Mouse (Mus musculus) kidney, embryonic 15.5 days (tissue): ENCODE measurements around the gene Ces4a. TPM values are rescaled to one million over a fixed set of nuclear protein-coding genes. Genes with fewer than 3 reads are reported as not detected.
"Not testable (repeated sequence)": the region's sequence is repeated elsewhere in the genome, so short reads cannot be mapped to it uniquely, and the experiment has no call there.

Experiments used
- ATAC-seq: fragments of 200-750 bp; cut with Nextera tagmentation; replicated peaks from 2 replicates; pipeline ENCODE4 v1.8.0; 2017; ENCODE audit warnings: moderate TSS enrichment; ENCODE audit not compliant: low FRiP score
- H3K27ac ChIP-seq: fragments of 300-500 bp; sonication (generic); 2 replicates; pipeline ENCODE4 v1.5.1; 2015; ENCODE audit warnings: mild to moderate bottlenecking, inconsistent platforms
- H3K27me3 ChIP-seq: fragments of 300-500 bp; sonication (generic); 2 replicates; pipeline ENCODE4 v1.6.1; 2015; ENCODE audit warnings: inconsistent platforms
- H3K36me3 ChIP-seq: fragments of 300-500 bp; sonication (generic); 2 replicates; pipeline ENCODE4 v1.6.1; 2015; ENCODE audit warnings: inconsistent platforms
- H3K4me1 ChIP-seq: fragments of 300-500 bp; sonication (generic); 2 replicates; pipeline ENCODE4 v1.6.1; 2015; ENCODE audit warnings: inconsistent platforms
- H3K4me2 ChIP-seq: fragments of 300-500 bp; sonication (generic); 2 replicates; pipeline ENCODE4 v1.6.1; 2015; ENCODE audit warnings: moderate library complexity, mild to moderate bottlenecking, inconsistent platforms
- H3K4me3 ChIP-seq: fragments of 300-500 bp; sonication (generic); replicated peaks from 2 replicates; pipeline ENCODE4 v1.5.1; 2015; ENCODE audit warnings: mild to moderate bottlenecking, inconsistent platforms
- H3K9ac ChIP-seq: fragments of 300-500 bp; sonication (generic); 2 replicates; pipeline ENCODE4 v1.6.1; 2015; ENCODE audit warnings: mild to moderate bottlenecking, inconsistent platforms
- H3K9me3 ChIP-seq: fragments of 300-500 bp; sonication (generic); replicated peaks from 2 replicates; pipeline ENCODE4 v1.6.1; 2016; ENCODE audit warnings: inconsistent platforms
- WGBS: fragments of 180-500 bp; shearing (Covaris S2); methylation state at CpG from one replicate; pipeline ENCODE4 v1.1.7; 2015; ENCODE audit warnings: mixed read lengths; 5-methylcytosine and 5-hydroxymethylcytosine counted together
- polyA plus RNA-seq: library from polyadenylated mRNA; unstranded; fragments of >200 nt; fragmentation: Nextera tagmentation; extraction: Ambion mirVana; gene quantifications from 2 replicates; pipeline ENCODE4 v1.2.1, GENCODE M21; 2015

Gene Ces4a
- not detected in 2 replicates for polyA plus RNA-seq

GRCm38 (mm10) chr8:105131509-105131908 lies at the start of gene Ces4a:
Gene Ces4a (plus strand): TSS chr8:105131800.
- WGBS = 78% methylated on average over 5 of the region's 5 CpGs

DNA sequence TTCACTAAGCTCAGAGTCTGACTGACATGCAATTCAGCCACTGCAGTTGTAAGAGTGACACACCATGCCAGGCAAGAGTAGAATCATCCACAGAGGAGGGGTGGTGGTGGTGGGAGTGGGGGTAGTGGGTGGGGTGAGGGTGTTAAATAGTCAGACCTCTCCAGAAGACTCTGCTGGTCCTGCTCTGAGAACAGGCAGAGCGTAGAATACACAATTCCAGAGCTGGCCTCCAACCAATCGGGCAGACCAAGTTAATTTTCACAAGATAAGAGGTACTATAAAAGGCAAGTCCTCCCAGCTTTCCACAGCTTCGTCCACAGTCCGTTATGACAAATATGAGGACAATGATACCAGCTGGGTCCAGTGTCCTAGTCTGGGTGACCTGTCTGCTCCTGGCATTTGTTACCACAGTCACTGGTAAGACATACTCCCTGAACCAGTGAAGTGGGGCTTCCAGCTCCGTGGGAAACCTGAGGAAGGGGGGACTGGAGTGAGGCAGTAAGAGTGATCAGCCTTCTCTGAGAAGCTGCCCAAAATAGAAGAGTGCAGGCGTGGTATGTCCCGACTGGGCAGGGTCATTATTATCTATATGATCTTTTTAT lies 48.0 kb upstream of the Ces4a start, which contains the start of gene Ces3b:
Gene Ces3b (plus strand): TSS at position 305 of the 602 bp plus-strand sequence.
- Histone ChIP-seq H3K9ac (no peak within 1 kb of the TSS), H3K36me3 (no peaks in the 10 kb centered on the region), H3K4me1 (no peaks in the 10 kb centered on the region), H3K27me3 (no peaks in the 10 kb centered on the region), H3K27ac (no peak within 1 kb of the TSS), H3K4me3 (no peak within 1 kb of the TSS), H3K4me2 (no peak within 1 kb of the TSS), H3K9me3 (no peaks in the 10 kb centered on the region)
- no peak for ATAC-seq
- 77% methylated on average over 7 of the region's 7 CpGs for WGBS

More at GRCm38 (mm10) chr8:105131509-105131908, at the start of gene Ces4a:
- no peak for ATAC-seq
- H3K4me1 ChIP-seq = no peaks in the 10 kb centered on the region
- H3K9ac ChIP-seq = no peak within 1 kb of the TSS
- no peak within 1 kb of the TSS for H3K4me2 ChIP-seq
- no peaks in the 10 kb centered on the region for H3K9me3 ChIP-seq
- no peaks in the 10 kb centered on the region for H3K27me3 ChIP-seq
- H3K4me3 ChIP-seq = no peak within 1 kb of the TSS
- no peaks in the 10 kb centered on the region for H3K36me3 ChIP-seq
- H3K27ac ChIP-seq = no peak within 1 kb of the TSS

GRCm38 (mm10) chr8:105088166-105088565 lies 43.4 kb upstream of the Ces4a start:
- not testable (repeated sequence) for H3K27ac ChIP-seq, H3K36me3 ChIP-seq, H3K27me3 ChIP-seq, H3K9me3 ChIP-seq, H3K4me1 ChIP-seq, H3K4me3 ChIP-seq, H3K4me2 ChIP-seq, H3K9ac ChIP-seq, ATAC-seq
- WGBS = 86% methylated on average over 5 of the region's 5 CpGs

- Histone ChIP-seq H3K4me1 (no peaks in the 10 kb centered on the region), H3K27ac (no peak overlapping the region), H3K4me2 (no peak overlapping the region), H3K27me3 (no peaks in the 10 kb centered on the region), H3K9me3 (no peaks in the 10 kb centered on the region), H3K9ac (no peak overlapping the region), H3K36me3 (no peaks in the 10 kb centered on the region), H3K4me3 (no peak overlapping the region)
- ATAC-seq = no peak
- WGBS = 73% methylated on average over 4 of the region's 4 CpGs
Observed at GRCm38 (mm10) chr8:105088581-105088980, 43.0 kb upstream of the Ces4a start.

DNA sequence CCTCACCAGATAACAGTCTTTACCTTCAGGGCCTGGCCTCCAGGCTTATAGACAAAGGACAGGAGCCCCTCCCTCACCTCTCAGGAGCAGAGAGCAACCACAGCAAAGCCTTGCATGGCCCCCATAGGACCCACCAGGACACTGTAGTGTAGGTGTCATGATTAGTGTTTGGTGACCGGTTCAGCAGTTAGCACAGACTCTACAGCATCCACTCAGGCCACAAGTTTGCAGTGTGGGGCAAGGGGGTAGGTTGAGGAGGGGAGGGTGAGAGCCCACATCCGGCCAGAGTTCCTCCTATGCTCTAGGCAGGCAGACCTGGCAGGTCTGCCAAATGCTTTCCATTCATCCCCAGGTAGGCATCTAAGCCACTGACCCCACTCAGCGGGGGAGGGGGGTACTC lies 37.6 kb upstream of the Ces4a start:
- Histone ChIP-seq H3K36me3 (no peaks in the 10 kb centered on the region), H3K4me3 (no peak overlapping the region), H3K27me3 (no peaks in the 10 kb centered on the region), H3K9ac (no peak overlapping the region), H3K4me2 (no peak overlapping the region), H3K4me1 (no peaks in the 10 kb centered on the region), H3K9me3 (no peaks in the 10 kb centered on the region), H3K27ac (no peak overlapping the region)
- WGBS = 87% methylated on average over 3 of the region's 3 CpGs
- no peak for ATAC-seq

DNA sequence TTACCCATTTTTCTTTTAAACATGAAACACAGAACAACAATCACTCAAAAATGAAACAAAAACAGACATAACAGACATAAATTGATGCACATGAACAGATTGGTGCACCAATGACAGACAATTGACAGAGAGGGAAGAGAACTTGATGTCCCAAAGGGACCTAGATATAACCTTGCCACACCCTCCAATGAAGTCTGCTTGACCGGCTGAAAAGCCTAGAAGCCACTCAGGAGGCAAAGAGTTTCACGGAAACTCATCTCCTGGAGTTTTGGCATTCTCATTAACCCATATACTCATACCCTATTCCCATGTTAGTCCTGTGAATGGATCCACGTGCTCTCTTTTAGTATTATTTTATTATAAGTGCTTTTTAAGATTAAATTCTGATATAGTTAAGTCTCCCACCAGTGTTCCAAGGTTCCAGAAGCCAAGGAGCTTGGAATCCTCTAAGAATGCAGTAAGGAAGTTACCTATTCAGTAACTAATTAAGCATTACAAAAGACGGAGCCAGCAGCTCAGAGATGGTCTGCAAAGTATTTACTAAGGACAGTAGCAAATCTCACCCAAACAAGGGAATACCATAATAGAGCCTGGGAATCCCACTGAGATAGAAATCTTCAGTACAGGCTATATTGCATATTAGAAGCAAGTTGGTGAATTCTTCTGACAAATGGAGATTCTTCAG lies 29.4 kb upstream of the Ces4a start:
- H3K4me3 ChIP-seq, H3K27ac ChIP-seq, H3K9ac ChIP-seq, H3K9me3 ChIP-seq, H3K4me1 ChIP-seq, ATAC-seq, H3K36me3 ChIP-seq, H3K4me2 ChIP-seq, H3K27me3 ChIP-seq: not testable (repeated sequence)
- 74% methylated on average over 4 of the region's 4 CpGs for WGBS

DNA sequence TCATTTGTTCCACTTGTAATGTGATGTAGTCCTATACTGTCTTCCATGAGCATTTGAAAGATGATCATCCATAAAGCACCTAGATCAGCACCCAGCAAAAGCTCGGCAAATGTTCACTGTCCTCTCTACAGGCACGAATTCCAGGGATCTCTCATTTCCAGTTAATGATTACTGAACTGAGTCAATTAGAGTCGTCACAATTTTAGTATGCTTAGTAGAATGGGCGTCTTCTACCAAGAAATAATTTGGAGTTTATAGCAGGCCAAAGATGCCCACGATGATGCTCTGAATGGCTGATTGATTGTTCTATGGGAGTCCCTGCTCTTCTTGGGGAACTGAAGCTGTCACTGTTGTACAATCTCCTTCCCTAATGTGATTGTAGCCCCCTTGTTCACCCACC lies 27.9 kb upstream of the Ces4a start:
- not testable (repeated sequence) for H3K27me3 ChIP-seq, H3K9me3 ChIP-seq, H3K4me2 ChIP-seq, H3K4me3 ChIP-seq, ATAC-seq, H3K36me3 ChIP-seq, H3K9ac ChIP-seq, H3K27ac ChIP-seq, H3K4me1 ChIP-seq
- 74% methylated on average over 5 of the region's 5 CpGs for WGBS

- H3K27ac ChIP-seq = no peak overlapping the region
- H3K9ac ChIP-seq = no peak overlapping the region
- WGBS = 84% methylated on average over 3 of the region's 3 CpGs
- no peaks in the 10 kb centered on the region for H3K4me1 ChIP-seq
- H3K4me3 ChIP-seq = no peak overlapping the region
- H3K27me3 ChIP-seq = no peaks in the 10 kb centered on the region
- H3K9me3 ChIP-seq = no peaks in the 10 kb centered on the region
- no peaks in the 10 kb centered on the region for H3K36me3 ChIP-seq
- no peak overlapping the region for H3K4me2 ChIP-seq
- no peak for ATAC-seq
Observed at GRCm38 (mm10) chr8:105104220-105104619, 27.4 kb upstream of the Ces4a start.

DNA sequence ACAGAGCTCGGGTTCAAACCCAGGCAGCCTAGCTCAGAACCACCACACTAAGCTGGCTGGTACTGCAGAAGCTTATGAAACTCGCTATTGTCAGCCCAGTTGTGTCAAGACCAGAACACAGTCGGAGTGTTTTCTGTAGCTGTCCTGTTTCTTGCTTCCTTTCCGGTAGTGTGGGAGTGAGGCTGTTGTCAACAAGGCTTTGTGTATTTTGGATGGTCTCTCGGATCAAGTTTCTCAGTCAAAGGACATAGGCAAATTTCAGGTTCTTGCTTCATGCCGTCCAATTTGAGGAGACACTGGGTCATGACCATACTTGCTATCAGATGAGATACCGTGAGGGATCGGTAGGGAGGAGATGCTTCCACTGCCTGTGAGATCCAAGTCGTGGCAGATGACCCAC lies 1.7 kb upstream of the Ces4a start:
- Histone ChIP-seq H3K9me3 (no peaks in the 10 kb centered on the region), H3K4me3 (no peak overlapping the region), H3K9ac (no peak overlapping the region), H3K27me3 (no peaks in the 10 kb centered on the region), H3K36me3 (no peaks in the 10 kb centered on the region), H3K4me1 (no peaks in the 10 kb centered on the region), H3K4me2 (no peak overlapping the region), H3K27ac (no peak overlapping the region)
- no peak for ATAC-seq
- 79% methylated on average over 9 of the region's 9 CpGs for WGBS

GRCm38 (mm10) chr8:105138423-105138822 lies 6.8 kb downstream of the Ces4a start:
- no peak overlapping the region for H3K4me2 ChIP-seq

DNA sequence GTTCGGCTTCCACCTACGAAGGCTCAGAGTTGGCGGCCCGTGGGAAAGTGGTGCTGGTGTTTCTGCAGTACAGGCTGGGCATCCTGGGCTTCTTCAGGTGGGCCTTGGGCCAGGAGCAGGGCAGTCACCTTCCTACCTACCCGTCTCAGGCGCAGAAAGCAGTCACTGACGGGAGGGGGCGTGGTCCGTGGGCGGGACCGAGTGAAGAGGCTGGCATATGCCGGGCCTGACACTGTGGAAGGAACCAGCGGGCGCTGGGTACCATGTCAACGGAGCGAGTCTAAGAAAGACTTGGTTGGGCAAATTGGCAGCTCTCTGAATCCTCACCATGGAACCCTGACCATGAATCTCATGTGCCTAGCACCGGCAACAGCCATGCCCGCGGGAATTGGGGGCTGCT lies 10.8 kb downstream of the Ces4a start:
- H3K4me2 ChIP-seq = peak overlapping the region; percentile 35
- H3K4me1 ChIP-seq = 0 out of 2 replicates have a peak, but pooled peaks cover 3% of the 10 kb centered on the region
- no peaks in the 10 kb centered on the region for H3K36me3 ChIP-seq
- H3K9ac ChIP-seq = no peak overlapping the region
- H3K9me3 ChIP-seq = no peaks in the 10 kb centered on the region
- no peak overlapping the region for H3K27ac ChIP-seq
- 39% methylated on average over 19 of the region's 19 CpGs for WGBS
- no peak overlapping the region; the same call in 1 of the 2 replicates for H3K4me3 ChIP-seq
- no peak for ATAC-seq
- no peaks in the 10 kb centered on the region for H3K27me3 ChIP-seq

More at GRCm38 (mm10) chr8:105138423-105138822, 6.8 kb downstream of the Ces4a start:
- Histone ChIP-seq H3K4me1 (0 out of 2 replicates have a peak, but pooled peaks cover 3% of the 10 kb centered on the region), H3K27ac (no peak overlapping the region), H3K4me3 (no peak overlapping the region), H3K9me3 (no peaks in the 10 kb centered on the region), H3K27me3 (no peaks in the 10 kb centered on the region), H3K9ac (no peak overlapping the region), H3K36me3 (no peaks in the 10 kb centered on the region)
- ATAC-seq = no peak
- WGBS = 17% methylated on average over 4 of the region's 4 CpGs

DNA sequence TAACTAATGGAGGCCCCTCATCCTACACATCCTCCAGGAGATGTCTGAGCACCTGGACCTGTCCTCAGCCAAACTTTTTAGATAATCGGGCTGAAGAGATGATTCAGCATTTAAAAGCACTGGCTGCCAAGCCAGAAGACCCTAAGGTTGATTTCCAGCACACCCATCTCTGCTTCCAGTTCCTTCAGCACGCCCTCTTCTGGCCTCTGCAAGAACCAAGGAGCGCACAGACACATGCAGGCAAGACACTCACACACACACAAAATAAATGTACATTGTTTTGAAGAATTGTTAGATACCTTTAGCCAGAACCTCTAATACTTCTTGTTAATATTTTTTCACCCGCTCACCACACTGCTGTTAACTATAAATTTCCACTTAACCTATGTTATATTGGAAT lies 20.1 kb downstream of the Ces4a start:
- 74% methylated on average over 4 of the region's 4 CpGs for WGBS
- no peaks in the 10 kb centered on the region for H3K9me3 ChIP-seq
- no peak overlapping the region for H3K9ac ChIP-seq
- 0 out of 2 replicates have a peak, but pooled peaks cover 6% of the 10 kb centered on the region for H3K27me3 ChIP-seq
- H3K4me3 ChIP-seq = no peak overlapping the region
- no peak for ATAC-seq
- H3K36me3 ChIP-seq = no peaks in the 10 kb centered on the region
- H3K4me1 ChIP-seq = peaks cover 12% of the 10 kb centered on the region
- no peak overlapping the region for H3K27ac ChIP-seq
- no peak overlapping the region for H3K4me2 ChIP-seq
